Mouse (Mus musculus): Measurements from ENCODE around the gene Arpc5.

The Arpc5 gene

DNA sequence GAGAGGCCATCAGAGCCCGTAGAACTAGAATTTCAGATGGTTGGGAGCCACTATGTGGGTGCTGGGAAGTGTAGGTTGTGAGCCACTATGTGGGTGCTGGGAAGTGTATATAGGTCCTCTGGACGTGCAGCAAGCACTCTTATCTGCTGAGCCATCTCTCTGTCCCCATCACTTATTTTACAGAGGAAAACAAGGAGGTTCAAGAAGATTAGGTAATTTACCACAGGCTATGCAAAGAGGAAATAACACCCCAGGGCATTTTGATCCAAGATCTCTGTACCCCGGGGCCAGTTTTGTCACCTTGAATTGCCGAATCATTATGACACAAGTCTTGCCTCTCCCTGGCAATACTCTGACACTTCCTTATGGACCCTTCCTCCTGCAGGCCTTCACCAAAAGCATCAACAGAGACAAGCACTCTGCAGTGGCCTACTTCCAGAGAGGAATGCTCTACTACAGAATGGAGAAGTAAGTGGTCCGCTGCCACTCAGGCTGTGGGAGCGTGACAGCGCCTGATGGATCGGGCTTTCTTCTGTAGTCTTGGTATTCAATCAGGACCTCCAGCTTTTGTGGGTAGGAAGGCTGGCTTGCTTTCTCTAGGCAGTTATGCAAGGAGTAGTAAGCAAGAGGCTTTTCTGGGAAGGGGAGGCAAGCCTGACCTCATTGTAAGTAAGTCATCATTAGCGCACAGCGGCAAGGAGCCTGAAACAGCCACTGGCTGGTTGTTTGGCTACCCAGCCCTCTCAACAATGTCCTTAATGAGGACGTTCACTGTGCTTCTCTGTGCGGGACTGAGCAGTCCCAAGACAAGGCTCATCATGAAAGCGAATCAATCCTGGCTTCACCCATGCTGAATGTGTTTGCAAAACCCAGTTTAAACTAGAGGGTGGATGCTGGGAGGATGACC lies 44.4 kb downstream of the Arpc5 start:
- DNase-seq (ENCODE audit: low read depth in 1 of 2, low spot score in 2 of 2), result no peak

DNA sequence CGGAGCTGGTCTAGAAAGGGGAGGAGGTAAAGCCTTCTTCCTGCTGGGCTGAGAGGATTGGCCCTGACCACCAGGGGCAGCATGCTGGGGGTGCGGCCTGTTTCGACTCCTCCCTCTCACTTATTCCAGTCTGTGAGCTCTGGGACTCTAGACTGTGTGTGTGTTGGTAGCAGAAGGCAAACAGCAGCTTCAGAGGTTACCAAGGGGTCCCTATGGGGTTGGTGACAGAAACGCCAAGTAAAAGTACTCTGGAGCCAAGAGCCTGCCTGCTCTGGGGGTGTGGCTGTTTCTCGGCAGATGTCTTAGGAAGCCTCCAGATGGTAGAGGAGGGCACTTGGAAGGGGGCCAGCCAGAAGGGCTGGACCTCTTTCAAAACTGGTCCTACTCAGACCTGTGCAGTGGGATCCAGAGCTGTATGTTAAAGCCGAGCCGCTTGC lies 48.9 kb downstream of the Arpc5 start:
- no peak for DNase-seq (ENCODE audit: low read depth in 1 of 2, low spot score in 2 of 2)

DNA sequence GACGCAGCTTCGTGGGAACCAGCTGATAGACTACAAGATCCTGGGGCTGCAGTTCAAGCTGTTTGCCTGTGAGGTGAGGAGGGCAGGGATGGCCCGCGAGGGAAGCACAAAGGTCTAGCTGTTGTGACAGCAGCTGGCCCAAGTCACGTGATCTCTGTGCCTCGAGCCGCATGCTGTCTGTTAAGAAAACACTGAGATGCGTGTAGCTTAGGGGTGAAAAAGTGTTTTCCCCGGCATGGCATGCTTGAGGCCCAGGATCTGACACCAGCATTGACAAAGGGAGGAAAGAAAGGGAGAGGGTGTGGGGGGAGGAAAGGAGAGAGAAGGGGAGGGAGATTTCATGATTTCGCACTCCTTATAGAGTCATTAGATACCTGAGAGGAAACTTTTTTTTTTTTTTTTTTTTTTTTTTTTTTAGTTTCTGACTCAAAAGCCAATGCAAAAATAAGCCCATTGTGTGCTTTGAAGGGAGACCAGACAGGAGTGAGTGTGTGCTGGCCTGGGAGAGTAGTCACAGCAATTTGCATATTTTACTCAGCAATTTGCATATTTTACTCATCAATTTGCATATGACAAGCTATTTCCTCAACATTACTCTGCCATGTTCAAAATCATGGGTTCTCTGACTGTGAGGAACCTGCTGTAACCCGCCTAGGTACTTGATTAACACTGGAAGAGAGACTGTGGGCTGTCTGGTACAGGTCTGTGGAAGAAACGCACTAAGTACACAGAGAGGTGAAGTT lies 50.9 kb downstream of the Arpc5 start:
- no peak for DNase-seq (ENCODE audit: low read depth in 1 of 2, low spot score in 2 of 2)

DNA sequence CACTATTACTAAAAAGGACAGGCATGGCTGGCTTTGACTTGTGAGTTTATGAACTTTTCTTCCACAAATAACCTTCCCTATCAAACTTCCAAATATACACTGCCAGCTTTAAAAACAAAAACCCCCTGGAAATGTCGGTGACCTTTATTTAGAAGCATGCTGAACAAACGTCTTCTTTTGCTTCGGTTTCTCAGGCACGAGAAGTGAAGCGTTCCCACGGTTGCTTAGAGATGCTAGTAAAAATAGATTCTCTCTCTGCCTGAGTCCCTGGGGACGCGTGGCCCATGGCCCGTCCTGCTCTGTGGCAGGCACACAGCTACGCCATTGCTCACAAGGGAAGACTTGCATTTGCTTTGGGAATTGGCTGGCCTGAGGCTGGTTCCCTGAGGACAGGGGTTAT lies 51.5 kb downstream of the Arpc5 start:
- no peak for DNase-seq (ENCODE audit: low read depth in 1 of 2, low spot score in 2 of 2)

DNA sequence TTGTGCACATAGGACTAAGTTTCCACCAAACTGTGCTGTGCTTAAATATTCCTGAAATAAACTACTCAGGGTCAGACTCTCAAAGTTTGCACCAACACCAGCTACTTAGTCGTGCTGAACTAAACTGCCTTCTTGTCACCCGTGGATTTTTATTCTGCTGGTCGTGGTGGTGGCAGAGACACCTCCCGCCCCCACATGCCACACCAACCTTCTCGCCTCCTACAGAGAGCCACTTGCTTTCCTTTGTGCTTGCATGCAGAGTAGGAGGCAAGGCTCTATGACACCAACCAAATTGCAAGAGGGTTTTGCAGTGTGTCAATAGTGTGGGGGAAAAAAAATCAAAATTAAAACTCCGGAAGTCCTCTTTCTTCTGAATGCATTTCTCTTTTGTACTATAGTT lies 53.2 kb downstream of the Arpc5 start:
- no peak for DNase-seq (ENCODE audit: low read depth in 1 of 2, low spot score in 2 of 2)

DNA sequence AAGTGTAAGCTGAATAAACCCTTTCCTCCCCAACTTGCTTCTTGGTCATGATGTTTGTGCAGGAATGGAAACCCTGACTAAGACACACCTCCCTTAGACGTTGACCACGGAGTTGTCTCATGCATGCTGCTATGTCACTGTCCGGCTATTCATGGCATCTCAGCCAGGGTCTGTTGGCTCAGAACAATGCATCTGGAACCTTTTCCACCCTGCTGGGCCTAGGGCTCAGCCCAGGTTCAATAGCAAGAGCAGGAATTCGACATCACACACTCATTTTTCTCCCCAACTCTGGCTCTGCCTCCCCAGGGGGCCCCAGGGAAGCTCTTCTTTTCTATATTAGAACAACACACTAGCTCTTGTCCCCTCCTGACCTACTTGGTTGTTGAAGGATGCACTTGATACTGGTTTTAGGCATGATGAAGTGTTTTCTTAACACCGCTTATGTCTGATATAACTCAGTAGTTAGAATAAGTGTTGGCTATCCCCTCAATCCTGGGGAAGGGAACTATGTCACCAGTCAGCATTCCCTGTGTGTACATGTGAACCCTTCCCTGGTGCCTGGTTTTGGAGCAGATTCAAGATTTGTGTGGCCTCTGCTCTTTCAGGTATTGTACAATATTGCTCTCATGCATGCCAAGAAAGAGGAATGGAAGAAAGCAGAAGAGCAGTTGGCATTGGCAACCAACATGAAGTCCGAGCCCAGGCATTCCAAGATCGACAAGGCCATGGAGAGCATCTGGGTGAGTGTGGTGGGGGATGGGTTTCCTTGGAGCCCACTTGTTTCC lies 54.8 kb downstream of the Arpc5 start:
- no peak for DNase-seq (ENCODE audit: low read depth in 1 of 2, low spot score in 2 of 2)

DNA sequence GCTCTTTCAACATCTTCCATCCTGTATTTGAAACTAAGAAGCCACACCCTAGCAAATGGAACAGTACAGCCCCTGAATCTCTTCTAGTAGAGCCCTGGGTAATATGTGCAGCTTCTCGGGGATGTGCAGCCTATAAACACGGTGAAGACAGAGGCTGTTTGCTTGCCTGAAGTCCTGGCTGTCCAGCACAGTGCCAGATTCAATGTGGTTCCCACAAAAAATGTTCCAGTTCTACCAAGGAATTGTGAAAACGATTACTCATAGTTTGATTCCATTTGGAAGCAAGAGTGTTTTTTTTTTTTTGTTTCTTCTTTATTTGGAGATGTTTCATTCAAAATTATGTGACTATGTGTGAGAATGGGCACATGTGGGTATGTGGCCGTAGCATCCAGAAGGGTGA lies 55.4 kb downstream of the Arpc5 start:
- DNase-seq (ENCODE audit: low read depth in 1 of 2, low spot score in 2 of 2), result no peak

DNA sequence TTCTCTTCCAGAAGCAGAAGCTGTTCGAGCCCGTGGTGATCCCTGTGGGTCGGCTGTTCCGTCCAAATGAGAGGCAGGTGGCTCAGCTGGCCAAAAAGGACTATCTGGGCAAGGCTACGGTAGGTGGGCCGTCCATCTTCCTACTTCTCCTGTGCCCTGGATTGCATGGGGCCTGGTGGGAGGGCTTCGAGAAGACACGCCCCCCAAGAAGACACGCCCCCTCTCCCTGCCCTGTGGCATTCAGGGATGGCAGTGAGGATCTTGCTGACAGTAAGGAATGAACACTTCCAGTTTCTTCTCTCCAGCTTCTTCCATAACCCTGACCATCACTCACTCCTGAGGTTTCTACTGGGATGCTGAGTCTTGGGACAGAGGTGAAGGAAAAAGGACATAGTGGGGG lies 57.9 kb downstream of the Arpc5 start:
- no peak for DNase-seq (ENCODE audit: low read depth in 1 of 2, low spot score in 2 of 2)

Measured in monocyte, adult 2 months (primary cell).